Mouse (Mus musculus) left cerebral cortex, postnatal 4 days (tissue): ENCODE measurements at regions not wholly inside any gene's neighbourhood (a gene's known extent, or its start where the extent isn't known, plus 50 kb on each side); places are given as distances from the start of the nearest gene placed in this dataset.
A peak's percentile ranks its signal among the peaks of the same experiment; 100 is the strongest.

ENCODE experiments used
- DNase-seq: peaks from one replicate; pipeline ENCODE4 v3.0.0-alpha.2; 2022
- intact Hi-C: fragments of 180-260 bp; cut with DNase I; formaldehyde crosslinking; loops from one replicate; pipeline ENCODE4 v1.15.1; 2025

DNA sequence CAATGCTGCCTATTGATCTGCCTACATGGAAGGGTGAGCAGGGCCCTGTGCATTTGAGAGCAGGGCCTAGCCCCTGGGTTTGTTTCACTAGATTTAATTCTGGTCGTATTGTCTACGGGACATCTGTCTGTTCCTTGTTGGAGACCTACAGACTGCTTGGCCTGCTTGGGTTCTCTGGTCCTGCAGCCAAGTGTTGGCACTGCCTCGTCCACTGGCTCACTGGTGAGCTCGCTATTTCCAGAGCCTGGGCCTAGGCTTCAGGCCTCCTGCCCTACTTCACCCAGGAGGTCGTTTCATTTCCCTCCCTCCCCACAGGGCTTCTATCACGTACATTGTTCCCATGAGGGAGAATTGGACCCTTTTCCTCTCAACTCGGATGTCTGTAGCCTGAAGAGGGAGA is 62.2 kb upstream of the Blcap start:
- intact Hi-C loops, result loop anchor here (10.0 kb wide), 1 partner anchor 282 kb away; the partner anchor contains the start of gene Vstm2l
- peak; percentile 35 for DNase-seq

DNA sequence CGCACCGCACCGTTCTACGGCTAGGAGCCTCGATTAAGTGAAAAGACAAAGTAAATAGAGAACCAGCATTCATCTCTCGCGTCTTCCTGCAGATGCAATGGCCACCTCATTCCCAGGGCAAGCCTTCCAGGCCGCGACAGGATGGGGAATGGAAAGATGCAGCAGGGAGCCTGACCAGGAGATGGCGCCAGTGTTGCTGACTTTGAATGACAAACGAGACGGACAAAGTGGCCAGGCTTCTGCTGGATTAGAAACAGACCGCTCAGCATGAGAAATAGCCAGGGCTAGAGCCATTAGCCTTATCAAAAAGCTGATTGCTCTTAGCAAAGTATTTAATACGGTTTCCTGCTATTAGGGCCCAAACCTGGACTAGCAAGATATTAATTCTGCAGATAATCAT is 64.6 kb upstream of the Blcap start:
- peak; percentile 95 for DNase-seq
- intact Hi-C loops, result loop anchor here (10.0 kb wide), 1 partner anchor 279 kb away; the partner anchor contains the start of gene Vstm2l

DNA sequence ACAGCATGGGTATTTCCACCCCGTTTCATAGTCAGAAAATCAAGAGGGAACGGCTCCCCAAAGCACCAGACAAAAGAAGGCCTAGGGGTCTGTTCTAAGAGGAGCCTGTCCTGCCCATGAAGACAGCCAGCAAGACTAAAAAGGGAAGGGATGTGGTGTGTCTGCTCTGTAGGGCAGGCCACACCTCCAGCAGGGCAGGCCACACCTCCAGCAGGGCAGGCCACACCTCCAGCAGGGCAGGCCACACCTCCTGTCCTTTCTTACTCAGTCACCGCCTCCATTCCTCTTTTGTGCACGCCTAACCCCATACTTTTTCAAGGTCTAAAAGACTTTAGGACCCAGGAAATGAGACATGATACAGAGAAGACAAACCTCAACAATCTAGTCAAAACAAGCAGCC is 69.8 kb upstream of the Blcap start:
- intact Hi-C loops, result no loop called here
- no peak for DNase-seq

DNA sequence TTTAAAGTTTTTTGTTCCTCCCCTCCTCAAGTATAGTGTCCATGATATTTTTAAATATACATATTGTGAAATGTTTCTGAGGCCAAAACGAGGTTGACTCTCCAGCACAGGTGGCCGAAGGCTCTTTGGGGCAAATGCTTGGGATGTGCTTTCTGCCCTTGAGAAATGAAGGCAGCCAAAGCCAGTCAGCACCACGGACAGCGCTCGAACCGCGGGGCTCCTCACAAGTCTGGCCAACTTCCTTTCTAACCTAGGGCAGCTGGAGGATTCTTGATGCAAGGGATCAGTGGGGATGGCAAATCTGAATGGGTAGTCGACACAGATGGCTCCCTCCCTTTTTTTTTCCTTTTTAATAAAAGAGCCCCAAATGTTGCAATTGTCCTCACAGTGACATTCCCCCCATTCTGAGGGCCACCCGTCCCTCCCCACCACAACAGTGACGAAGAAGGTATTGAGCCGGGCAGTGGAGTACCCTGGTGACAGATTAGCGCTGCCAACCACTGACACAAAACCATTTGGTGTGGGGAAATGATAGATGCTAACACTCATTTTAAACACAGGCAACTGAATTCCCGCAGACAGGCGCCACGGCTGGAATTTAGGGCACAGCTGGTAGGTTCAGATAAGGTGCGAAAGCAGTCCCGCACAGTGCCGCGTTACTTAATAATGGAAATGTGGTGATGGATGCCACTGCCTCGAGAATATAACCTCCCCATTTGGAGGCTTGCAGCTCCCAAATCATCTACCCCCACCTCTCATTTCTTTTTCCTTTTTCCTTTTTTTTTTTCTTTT is 73.4 kb upstream of the Ctnnbl1 start:
- DNase-seq, result peak; percentile 53
- intact Hi-C loops, result no loop called here

DNA sequence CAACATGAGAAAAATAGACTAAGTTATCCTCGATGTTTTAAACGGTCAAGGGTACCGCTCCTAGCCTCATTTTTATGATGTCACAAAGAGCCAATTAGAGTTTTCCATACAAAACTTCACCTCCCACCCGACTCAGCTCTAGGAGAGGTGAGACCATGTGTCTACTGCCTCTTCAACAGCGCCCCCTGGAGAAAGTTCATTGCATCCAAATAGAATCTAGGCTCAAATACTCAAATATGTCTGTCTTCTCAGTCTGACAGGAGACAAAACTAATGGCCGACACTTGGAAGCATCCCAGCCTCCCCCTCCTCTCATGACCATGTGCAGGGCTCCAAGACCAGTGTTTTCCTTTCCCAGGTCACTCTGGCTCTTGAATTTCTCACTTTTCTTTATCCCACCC is 72.7 kb upstream of the Ctnnbl1 start:
- intact Hi-C loops, result no loop called here
- no peak for DNase-seq

DNA sequence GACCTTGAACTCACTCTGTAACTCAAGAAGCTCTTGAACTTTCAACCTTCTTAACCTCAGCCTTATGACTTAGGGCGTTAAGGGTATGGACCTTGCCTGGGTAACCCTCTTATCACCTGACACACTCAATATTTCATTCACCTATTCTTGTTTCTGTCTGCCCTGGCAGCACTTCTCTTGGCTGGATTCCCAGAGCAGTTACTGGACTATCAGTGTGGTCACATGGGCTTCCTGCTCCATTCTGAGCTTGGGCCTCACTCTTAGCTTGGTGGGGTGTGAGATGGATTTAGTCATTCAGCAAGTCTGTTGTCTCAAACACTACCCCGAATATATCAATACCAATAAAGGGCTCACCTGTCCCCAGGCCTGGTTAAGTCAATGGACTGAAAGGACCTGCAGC is 67.0 kb upstream of the Ctnnbl1 start:
- intact Hi-C loops, result no loop called here

DNA sequence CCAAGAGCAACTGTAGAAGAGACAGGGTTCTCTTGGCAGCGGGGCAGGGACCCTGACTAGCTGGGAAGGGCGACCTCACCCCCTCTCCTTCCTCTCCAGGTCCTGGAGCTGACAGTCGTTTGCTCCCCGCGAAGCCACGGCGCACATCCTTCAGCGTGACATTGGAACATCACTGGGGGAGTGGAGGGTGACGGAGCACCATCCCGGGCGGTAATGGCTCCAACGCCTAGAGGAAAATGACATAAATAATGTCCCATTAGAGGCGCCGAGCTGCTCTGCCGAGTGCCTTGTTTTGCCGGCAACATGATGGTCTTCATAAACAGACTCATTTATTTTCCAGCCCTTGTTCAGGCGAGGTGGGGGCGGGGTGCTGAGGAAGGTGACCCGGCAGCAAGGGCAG is 62.3 kb upstream of the Ctnnbl1 start:
- DNase-seq, result no peak
- intact Hi-C loops, result no loop called here

More for the DNA sequence above, 67.0 kb upstream of the Ctnnbl1 start:
- no peak for DNase-seq

DNA sequence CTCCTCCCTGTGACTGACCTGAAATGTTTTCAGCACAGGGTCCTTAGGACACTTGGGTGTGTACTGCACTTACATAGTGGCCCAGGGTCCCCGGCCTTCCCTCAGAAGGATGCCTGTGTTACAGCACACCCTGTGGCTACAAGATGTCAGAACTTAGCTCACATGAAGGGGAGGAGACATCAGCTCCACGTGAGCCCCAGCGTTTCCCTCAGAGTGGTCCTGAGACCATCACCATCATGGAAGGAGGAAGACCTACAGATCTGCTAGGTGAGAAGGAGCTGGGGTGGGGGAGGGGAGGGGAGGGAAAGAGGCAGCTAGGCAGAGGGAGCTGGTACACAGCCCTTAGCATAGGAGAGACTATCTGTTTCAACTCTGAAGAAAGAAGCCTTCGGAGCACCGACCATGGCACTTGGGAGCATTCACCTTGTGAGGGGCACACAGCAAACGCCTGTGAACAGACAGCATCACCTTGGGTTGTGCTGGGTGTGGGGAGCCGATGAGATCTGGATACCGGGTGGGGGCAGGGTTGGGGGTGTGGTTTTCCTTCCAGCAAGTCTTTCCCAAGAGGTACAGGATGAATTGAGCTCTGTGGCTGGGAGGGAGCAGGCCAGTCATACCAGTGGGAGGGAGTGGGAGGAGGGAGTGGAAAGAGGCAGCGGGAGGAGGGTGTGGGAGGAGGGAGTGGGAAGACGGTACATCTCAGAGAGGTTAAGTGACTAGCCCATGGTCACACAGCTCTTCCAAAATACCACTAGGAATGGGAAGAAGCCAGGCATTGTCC is 60.6 kb upstream of the Ctnnbl1 start:
- DNase-seq, result no peak
- intact Hi-C loops, result no loop called here

DNA sequence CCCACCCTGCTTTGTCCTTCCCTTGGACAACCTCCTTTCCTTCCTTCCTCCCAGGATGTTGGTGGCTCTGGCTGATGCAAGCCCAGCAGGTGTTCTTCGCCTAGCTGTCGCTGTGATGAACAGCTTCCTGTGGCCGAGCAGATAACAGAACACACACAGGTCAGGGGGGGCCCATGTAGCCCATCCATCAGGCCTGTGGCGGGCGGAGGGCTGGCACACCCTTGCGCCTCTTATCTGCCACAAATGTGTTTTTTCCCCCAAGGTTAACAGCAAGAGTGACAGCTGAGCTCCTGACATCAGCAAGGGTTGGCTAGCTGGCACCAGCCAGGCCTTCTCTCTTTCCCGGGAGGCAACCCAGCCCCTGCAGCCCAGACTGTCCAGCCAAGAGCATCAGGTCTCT is 59.9 kb upstream of the Ctnnbl1 start:
- intact Hi-C loops, result no loop called here

DNA sequence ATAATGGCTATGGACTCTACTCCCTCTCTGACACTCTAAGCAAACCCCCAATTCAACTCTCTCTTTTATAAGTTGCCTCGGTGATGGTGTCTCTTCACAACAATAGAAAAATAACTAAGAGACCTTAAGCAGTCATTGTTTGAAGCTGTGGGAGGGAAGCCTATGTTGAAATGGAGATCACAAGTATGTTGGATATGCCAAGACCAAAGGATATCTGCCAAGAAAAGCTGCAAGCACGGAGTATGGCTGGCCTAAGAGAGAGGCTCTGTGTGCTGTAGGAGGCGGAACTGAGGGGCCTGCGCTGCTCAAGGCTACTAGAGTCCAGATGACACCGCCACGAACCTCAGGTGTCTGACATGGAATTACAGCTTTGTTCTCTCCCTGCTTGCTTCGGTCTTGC is 55.3 kb upstream of the Ctnnbl1 start:
- no peak for DNase-seq
- intact Hi-C loops, result no loop called here

More for the DNA sequence above, 59.9 kb upstream of the Ctnnbl1 start:
- DNase-seq, result no peak
